Mouse (Mus musculus) urinary bladder, adult 2 months (tissue): ENCODE data around the gene Gucd1. TPM values are rescaled to one million over a fixed set of nuclear protein-coding genes. Genes with fewer than 3 reads are reported as not detected.
"Not testable (repeated sequence)": the region's sequence is repeated elsewhere in the genome, so short reads cannot be mapped to it uniquely, and the experiment has no call there.

Source experiments
- DNase-seq: peaks from one replicate; pipeline ENCODE4 v3.0.0; 2022; ENCODE audit warnings: low spot score
- polyA plus RNA-seq: library from polyadenylated mRNA; depleted of rRNA; stranded (reverse); fragments of >200 nt; gene quantifications from 2 replicates; pipeline ENCODE4 v1.2.3, GENCODE M21; 2012

The Gucd1 gene
- polyA plus RNA-seq, 1 experiment, result 13.4 TPM

DNA sequence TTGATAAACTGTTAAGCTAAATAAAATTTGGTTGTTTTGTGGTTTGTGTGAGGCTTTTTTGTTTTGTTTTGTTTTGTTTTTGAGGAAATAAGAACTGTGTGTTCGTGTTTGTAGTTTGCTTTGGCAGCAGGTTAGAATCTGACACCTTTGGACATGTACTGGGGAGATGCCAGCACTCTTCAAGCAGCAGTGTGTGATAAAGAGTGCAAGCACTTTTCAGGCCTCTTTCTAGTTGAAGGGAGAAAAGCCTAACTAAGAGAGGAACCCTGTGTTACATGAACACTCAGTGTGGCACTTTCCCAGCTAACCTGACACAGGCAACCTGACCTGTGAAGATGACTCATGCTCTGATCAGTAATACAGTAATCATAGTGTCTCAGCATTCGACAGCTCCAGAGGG is 17.7 kb upstream of the Gucd1 start:
- DNase-seq, result no peak

DNA sequence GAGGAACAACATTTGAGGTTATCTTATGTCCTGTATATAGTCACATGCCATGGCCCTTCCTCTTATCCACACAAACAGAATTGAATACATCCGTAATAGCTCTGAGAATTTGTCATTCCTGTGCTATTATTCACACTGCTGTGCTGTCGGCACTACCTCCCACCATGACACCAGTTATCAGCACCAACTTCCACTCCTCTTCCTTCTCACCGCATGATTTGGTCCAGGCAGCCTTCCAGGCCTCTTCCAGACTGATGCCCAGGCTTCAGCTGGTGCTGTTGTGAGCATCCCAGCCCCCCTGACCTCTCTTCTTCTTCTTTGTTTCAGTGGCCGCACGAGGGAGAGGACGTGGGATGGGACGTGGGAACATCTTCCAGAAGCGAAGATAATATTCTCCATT is 17.2 kb upstream of the Gucd1 start:
- no peak for DNase-seq

DNA sequence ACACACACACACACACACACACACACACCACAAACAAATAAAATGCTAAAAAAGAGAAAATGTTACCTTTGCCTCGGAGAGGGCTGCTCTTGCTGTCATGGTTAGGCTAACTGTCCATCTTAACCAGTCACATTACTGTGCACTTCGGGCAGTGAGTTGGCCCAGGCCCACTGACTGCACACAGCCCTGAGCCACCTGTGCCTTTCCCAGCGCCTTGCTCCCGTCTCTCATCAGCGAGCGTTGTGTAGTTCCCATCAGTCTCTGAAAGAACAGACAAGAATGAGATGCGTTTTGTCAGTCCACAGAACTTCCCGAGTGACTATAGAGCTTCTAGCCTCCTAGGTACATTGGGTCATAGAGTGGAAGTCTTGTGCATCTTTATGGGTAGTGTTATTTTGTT is 16.4 kb upstream of the Gucd1 start:
- no peak for DNase-seq

DNA sequence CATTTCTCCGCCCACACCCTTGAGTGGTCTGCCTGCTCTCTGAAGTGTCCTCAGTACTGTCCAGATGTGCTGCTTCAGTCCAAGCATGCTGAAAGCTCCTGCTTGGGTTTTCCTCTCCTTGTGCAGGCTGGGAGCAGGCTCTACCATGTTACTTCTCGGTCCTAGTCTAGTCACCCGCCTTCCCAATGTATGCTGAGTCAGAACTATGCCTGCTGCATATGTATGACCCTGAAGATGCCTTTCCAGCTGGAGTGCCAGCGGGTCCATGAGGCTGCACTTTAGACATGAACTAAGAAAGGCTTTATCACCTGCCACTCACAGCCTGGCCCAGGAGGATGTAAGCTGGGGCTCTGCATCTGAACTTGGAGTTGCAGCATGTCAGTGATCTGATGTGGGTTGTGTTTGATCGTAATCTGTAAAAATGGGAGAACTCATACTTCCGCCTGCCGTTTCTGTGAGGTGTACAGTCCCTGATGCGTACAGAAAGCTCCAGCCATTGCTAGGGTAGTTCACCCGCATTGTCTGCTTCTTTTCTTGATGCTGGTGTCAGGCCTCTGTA is 13.8 kb upstream of the Gucd1 start:
- DNase-seq, result no peak

DNA sequence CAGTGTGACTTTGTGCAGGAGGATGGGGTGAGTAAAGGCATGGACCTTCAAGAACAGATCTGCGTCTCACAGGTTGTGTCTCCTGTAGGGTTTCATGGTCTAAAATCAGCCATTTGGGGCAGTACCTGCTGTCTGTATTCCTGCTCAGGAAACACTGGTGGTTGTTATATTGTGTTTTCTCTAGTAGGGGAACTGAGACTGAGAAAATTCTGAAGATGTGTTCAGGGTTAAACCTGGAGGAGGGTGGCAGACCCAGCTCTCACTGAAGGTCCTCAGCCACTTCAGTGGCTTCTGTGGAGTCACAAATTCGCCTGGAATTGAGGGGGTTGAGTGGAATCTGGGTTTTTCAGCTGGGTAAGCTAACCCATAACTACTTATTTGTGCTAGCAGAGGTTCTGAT is 12.6 kb upstream of the Gucd1 start:
- DNase-seq, result no peak

DNA sequence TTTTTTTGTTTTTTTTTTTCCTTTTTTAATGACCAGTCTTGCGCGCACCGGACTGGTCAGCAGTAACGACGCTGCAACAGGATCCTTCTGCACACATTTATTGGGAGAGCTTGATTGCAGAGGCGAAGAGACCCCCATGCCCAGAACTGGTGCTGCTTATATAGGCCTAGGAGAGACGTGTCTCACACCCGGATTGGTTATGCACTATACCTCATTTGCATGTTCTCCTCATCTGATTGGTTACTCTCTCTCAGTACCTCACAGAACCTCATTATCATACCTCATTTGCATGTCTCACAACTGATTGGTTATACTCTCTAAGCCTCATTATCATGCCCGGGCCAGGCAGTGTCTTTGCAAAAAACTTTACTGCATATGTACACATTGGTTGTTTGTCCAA is 7.7 kb upstream of the Gucd1 start:
- DNase-seq, result not testable (repeated sequence)

DNA sequence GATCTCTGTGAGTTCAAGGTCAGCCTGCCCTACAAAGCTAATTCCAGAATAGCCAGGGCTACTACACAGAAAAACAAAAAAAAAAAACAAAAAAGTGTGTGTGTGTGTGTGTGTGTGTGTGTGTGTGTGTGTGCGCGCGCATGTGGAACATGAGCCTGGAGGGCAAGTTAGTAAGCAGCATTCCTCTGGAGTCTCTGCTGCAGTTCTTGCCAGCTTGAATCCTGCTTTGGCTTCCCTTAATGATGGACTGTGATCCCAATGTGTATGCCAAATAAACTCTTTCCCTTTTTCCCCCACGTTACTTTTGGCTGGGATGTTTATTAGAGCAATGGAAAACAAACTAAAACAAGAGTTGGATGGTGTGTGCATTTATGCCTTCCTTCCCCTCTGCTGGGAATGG is 3.9 kb upstream of the Gucd1 start:
- DNase-seq, result no peak

DNA sequence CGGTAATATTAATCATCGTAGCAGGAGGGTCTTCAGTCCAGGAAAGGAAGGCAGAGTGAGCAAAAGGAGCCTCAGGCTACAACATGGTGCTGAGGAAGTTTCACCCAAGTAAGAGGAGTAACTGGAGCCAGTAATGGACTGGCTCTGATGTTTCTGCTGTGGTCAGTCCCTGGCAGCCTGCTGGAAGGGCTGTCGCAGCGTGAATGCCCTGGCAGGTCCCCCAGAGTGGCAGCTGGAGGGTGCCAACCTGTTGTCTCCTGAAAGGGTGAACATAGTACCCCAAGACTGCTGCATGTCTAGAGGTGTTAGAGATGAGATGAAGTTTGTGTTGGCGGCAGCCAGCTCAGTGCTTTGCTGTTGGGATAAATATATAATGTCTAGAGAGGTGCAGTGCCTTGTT is 2.8 kb upstream of the Gucd1 start:
- no peak for DNase-seq

DNA sequence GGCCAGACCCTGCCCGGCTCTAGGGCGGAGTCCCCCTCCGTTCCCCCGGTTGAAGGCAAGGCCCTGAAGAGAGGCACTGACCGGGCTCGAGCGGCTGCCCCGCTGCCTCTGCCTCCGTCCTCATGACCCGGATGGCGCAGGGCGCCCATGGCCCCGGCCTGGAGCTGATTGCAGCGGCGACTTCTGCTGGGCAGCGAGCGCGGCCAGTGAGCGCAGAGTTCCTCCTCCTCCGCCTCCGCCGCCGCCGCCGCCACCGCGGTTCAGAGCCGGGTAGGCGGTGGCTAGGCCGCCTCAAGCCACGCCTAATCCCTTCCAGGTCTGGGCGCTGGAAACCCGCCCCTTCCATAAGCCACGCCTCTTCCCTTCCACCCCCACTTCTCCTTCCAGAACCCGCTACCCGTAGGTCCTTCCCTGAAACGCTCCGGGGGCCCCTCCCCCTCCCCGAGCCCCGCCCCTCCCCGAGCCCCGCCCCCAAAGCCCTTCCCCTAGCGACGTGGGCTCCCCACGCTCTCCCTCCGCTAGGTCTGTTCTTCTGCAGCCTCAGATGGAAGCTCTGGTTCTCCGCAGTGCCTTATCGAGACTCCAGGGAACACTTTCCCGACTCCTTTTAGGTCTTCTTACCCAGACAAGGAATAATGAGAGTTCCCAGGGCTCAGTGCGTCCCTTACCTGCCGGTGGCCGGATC is 557 bp downstream of the Gucd1 start, which contains the start of gene Snrpd3:
TSS of gene Snrpd3 (plus strand) at position 479 of the 685 bp plus-strand sequence.
- DNase-seq, result peak; percentile 85

DNA sequence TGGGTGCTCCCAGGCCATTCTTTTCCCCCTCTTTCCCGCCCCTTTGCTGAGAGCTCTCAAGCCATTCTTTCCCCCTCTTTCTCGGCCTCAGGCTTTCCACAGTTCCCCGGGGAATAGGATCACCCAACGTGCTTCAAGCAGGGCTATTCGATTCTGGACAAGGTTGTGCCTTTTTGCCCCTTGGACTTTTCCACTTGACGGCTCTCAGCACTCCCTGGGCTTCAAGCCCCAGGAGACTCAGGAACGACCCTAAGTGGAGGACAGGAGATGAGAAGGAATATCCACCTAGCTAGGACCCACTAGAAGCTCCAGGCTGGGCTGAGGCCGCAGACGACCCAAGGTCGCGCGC is 1.1 kb downstream of the Gucd1 start:
- DNase-seq, result no peak

DNA sequence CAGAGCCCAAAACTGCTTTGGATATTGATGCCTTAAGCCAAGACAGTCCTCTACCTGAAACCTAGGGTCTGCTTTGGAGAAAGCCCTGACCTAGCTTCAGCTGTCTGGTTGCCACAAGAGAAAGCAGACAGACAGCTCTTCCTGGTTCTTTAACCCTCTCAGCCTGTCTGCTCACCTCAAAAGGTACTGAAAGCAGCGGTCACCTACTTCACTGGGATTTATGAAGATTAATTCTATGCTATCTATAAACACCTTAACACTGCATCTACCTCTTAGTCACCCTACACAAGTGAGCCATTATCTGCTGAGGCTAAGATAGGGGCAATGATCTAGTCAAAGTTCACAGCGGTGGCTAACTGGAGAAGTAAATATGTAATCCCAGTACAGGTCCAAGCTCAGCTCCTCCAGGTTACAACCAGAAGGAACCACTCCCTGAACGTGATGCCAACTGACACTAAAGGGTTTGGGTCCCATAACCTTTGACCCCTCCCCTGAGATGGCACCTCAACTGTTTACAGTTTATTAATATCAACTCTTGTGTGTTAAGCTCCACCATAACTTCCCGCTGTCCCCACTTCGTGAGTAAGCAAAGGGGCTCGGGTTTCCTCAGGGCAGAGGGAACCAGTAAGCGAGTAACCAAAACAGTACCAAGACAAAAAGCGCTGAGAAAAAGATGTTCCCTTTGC is 1.6 kb downstream of the Gucd1 start:
- no peak for DNase-seq

DNA sequence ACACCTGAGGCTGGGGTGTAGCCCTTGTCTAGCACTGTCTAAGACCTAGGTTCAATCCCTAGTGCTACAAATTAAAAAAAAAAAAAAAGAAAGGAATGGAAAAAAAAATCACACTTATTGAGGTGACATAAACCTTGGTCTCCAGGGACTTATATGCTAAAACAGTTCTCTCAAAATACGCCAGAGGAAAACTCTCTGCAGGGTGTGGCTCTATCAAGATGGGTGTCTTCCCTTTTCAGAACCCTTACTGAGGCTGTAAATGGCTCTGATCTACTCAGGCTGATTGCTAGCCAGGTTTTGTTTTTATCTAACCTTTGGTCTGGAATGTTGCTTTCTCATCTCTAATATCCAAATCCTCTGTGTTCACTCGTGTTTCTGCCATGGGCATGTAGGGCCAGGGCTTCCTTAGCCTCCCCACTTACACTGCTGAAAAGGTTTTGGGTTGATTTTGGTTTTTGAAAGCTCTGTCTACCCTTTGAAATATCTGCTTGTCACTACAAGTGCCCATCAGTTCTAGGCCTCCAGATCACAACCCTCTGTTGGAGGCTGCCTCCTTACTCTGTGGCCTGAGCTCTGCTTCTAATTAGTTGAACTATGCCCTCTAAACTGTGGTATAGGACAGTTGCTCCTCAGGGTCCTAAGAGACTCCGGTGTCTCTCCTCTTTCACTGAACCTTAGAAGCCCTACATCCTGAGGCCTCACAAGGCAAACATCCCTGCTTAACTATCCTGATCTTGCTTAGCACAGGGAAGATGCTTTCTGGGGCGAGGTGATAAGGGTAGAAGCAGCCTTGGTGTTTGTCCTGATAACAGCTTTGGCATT is 2.3 kb downstream of the Gucd1 start:
- DNase-seq, result no peak

DNA sequence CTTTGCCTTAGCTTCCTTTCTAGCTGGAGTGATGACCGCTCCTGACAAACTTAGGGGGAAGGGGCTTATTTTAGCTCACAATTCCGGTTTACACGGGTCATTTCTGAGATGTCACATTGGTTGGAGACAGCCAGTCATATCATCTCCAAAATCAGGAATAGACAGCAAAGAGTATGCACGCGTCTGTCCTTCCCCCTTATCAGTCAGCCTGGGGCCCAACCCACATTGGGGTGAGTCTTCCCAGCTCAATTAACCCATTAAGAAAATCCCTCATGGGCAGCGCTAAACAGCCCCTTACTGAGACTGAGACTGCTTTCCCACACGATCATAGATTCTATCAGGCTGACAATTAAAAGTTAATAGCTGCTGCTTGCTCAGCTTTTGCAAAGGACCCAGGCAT is 3.4 kb downstream of the Gucd1 start:
- no peak for DNase-seq

DNA sequence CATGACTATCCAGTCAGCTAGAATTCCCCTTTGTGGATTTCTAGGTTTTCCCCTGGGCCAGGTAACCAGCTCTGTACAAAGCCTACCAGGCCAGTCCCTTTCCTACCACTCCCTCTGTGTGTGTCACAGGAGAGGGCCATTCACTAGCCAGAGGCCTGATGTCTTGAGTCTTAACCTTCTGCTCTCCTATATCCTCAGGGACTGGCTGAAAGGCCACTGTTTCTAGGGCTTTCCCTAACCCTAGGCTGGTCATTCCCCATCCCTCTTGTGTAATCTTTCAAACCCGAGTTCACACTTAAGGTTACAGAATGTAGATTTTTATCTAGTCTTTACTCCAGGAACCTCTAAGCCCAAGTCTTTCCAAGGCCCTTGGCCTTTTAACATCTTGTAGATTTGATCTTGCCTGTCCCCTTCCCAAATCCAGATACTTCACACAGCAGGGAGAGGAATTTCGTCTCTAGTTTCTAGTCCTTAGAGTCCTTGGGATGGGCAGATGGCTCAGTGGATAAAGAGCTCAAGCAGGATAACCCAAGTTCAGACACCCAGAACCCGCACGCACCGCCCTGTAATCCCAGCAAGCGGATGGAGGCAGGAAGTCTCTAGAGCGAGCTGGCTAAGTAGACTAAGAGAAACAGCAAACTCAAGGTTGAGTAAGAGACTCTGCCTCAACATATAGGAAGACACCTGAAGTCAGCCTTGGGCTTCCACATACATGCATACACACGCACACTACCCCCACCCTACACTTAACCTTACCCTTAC is 4.3 kb downstream of the Gucd1 start:
- DNase-seq, result no peak

DNA sequence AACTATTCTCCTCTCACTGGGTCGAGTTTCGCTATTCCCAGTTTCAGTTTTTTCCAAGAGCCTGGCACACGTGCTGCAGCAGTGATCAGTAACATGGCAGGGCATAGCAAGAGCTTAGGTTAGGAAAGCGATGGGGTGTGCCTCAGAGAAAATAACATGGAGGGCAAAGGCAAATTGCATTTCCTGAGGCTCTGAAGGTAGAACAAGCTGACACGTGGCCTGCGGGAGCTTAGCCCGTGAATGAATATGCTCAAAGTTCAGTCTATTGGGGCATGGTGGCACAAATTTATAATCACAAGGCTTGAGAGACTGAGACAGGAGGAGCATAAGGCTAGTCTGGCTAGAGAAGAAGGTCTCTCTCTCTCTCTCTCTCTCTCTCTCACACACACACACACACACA is 5.0 kb downstream of the Gucd1 start:
- no peak for DNase-seq

DNA sequence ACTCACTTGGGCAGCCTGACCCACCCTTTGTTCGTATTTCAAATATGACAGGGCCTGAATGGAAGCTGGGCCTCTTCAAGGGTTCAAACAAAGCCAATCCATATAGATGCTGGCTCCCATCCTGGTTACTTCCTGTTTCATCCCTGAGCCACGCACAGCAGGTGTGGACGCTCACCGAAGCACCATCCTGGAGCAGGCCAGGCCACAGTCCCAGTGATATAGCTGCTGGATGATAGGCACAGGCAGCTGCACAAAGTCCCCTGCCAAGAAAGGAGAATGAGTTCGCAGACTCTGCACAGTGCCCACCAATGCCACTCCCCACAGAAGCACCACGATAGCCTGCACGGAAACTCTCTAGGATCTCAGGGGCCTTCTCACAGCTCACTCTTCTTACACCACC is 5.9 kb downstream of the Gucd1 start:
- no peak for DNase-seq

DNA sequence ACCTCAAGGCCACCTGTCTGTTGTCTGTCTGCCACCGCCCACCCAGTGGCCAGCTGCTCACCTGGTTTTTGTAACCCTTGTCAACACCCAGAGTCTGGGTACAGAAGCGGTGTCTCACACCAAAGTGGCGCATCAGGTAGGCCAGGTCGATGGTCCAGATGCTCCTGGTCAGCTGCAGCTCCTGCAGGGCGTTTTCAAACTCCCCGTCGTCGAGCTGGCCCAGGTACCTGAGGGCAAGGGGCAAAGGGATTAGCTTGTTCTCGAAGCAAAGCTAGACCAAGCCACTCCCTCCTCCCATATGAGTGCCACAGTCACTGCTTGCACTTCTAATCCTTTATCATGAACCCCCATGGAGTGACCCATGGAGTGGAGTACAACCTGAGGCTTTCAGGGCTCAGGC is 6.7 kb downstream of the Gucd1 start:
- DNase-seq, result no peak

DNA sequence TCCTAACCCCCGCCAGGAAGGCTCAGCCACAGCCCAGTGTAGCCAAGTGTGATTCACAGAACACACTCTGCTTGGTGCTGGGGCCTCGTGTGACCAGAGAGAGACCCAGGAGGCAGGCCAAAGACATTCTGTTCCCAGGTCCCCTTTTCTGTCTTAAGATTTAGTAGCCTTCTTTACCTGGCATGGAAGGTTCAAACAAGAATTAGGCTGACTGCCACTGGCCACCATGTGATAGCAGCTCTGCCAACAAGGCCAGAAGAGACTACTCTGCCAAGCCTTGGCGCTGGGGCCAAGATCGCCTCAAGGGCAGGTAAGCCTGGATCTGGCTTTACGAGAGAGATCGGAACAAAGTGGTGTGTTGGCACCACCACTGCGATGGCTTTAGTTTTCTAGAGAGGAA is 7.3 kb downstream of the Gucd1 start:
- DNase-seq, result no peak

DNA sequence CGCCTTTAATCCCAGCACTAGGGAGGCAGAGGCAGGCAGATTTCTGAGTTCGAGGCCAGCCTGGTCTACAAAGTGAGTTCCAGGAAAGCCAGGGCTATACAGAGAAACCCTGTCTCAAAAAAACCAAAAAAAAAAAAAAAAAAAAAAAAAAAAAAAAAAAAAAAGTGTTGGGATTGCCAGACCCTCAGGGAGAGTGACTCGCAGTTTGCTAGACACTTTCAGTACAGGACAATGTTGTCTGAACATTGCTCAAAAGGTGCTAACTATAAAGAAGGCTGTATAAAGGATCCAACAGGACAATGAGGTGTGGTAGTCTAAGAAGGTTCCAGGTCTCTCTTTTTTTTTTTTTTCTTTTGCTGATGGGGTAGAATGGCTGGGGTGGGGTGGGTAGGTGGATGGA is 11.8 kb downstream of the Gucd1 start:
- DNase-seq, result not testable (repeated sequence)

DNA sequence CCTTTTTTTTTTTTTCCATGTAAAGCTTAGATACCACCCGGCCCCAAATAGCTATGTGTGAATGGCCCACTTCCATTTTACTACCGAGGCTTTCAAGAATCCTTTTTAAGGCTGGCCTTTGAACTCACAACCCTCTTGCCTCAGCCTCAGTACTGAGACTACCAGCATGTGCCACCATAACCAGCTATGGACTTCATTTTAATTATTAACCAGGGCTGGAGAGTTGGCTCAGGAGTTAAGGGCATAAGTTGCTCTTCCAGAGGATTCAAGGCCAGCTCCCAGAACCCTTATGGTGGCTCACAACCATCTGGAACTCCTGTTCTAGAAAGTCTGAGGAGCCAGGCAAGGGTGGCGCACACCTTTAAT is 12.7 kb downstream of the Gucd1 start:
- no peak for DNase-seq

DNA sequence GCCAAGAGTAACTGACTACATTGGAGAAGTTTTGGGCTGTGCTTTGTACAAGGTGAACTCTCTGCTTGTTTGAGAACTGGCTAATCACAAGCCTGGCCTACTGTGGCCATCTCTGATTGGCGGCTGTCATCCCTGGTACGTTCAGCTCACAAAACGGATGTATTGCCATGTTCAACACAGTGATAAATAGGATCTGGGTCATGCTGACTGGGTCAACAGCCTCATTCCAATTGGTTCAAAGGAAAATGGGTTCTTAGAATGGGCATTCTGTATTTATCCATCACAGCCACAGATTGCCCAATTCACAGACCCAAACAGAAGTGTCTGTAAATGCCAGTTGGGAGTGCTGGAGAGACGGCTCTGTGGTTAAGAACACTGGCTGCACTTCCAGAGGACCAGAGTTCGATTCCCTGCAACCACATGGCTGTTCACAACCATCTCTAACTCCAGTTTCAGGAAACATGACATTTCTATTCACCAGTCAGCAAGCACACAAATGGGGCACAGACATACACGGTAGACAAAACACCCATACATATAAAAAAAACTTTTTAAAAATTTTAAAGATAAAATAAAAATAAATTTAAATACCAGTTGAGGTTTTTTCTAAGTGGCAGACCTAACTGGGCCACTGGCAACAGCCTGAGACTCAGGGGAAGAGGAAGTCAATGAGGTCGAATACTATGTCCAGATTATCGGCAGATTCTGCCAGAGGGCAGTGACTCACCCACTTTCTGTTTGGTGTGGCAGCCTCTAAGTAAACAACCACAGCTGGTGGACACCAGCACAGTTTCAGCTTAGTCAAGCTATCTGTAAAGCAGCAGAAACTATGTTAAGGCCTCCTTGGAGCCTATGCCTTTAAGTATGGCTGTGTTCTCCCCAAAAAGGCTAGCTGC is 13.3 kb downstream of the Gucd1 start:
- DNase-seq, result no peak
